Mouse (Mus musculus) myocyte (in vitro differentiated cells): ENCODE measurements at regions not wholly inside any gene's neighbourhood (a gene's known extent, or its start where the extent isn't known, plus 50 kb on each side); places are given as distances from the start of the nearest gene placed in this dataset.

ENCODE experiments used
- H3K27me3 ChIP-seq: one replicate; pipeline ENCODE4 v1.6.1; 2011; ENCODE audit not compliant: control insufficient read depth, insufficient read depth, insufficient read length
- H3K36me3 ChIP-seq: one replicate; pipeline ENCODE4 v1.6.1; 2011; ENCODE audit not compliant: control insufficient read depth, insufficient read depth
- H3K4me2 ChIP-seq: one replicate; pipeline ENCODE4 v1.6.1; 2011; ENCODE audit warnings: low read depth, control low read depth
- H3K4me3 ChIP-seq: one replicate; pipeline ENCODE4 v1.5.1; 2011; ENCODE audit warnings: mild to moderate bottlenecking, control low read depth, moderate library complexity
- H3K79me2 ChIP-seq: one replicate; pipeline ENCODE4 v1.6.1; 2011; ENCODE audit not compliant: control insufficient read depth, insufficient read depth
- H3ac ChIP-seq: one replicate; pipeline ENCODE4 v1.6.1; 2011; ENCODE audit not compliant: control insufficient read depth, insufficient read length
- CEBPB ChIP-seq: IDR thresholded peaks from 2 replicates; pipeline ENCODE4 v1.6.1; 2011; ENCODE audit warnings: mild to moderate bottlenecking, moderate library complexity; ENCODE audit not compliant: poor library complexity, insufficient read depth, severe bottlenecking
- E2F4 ChIP-seq: IDR thresholded peaks from one replicate; pipeline ENCODE4 v1.6.1; 2011; ENCODE audit warnings: mild to moderate bottlenecking, control low read depth, moderate library complexity; ENCODE audit not compliant: insufficient read depth
- MAX ChIP-seq: IDR thresholded peaks from one replicate; pipeline ENCODE4 v1.6.1; 2011; ENCODE audit warnings: low read depth, mild to moderate bottlenecking, control low read depth
- MYOD1 ChIP-seq, 3 experiments: IDR thresholded peaks; one replicate each; pipeline ENCODE4 v1.6.1; 2011; ENCODE audit warnings: control low read depth in 2 of 3, low read depth in 2 of 3, mild to moderate bottlenecking in 2 of 3, moderate library complexity in 1 of 3; ENCODE audit not compliant: insufficient read length in 2 of 3, control insufficient read depth in 1 of 3
- MYOG ChIP-seq, 3 experiments: IDR thresholded peaks; one replicate each; pipeline ENCODE4 v1.6.1; 2011; ENCODE audit warnings: control low read depth in 2 of 3, low read depth in 2 of 3, mild to moderate bottlenecking in 2 of 3; ENCODE audit not compliant: insufficient read length in 2 of 3, control insufficient read depth in 1 of 3, insufficient read depth in 1 of 3
- POLR2A ChIP-seq: IDR thresholded peaks from one replicate; pipeline ENCODE4 v1.6.1; 2011; ENCODE audit warnings: low read depth, mild to moderate bottlenecking, control low read depth, moderate library complexity; ENCODE audit not compliant: insufficient read length
- POLR2AphosphoS2 ChIP-seq: IDR thresholded peaks from one replicate; pipeline ENCODE4 v1.6.1; 2011; ENCODE audit warnings: low read depth, control low read depth; ENCODE audit not compliant: insufficient read length
- REST ChIP-seq: IDR thresholded peaks from one replicate; pipeline ENCODE4 v1.6.1; 2011; ENCODE audit warnings: mild to moderate bottlenecking, control low read depth, moderate library complexity; ENCODE audit not compliant: insufficient read depth, insufficient read length
- SRF ChIP-seq: IDR thresholded peaks from one replicate; pipeline ENCODE4 v1.6.1; 2011; ENCODE audit warnings: low read depth; ENCODE audit not compliant: control insufficient read depth, insufficient read length
- TCF12 ChIP-seq: IDR thresholded peaks from one replicate; pipeline ENCODE4 v1.6.1; 2011; ENCODE audit warnings: mild to moderate bottlenecking, control low read depth; ENCODE audit not compliant: poor library complexity, insufficient read depth, severe bottlenecking
- TCF3 ChIP-seq: IDR thresholded peaks from one replicate; pipeline ENCODE4 v1.6.1; 2011; ENCODE audit warnings: low read depth, control low read depth; ENCODE audit not compliant: insufficient read length
- USF1 ChIP-seq: IDR thresholded peaks from one replicate; pipeline ENCODE4 v1.6.1; 2011; ENCODE audit warnings: low read depth, mild to moderate bottlenecking, control low read depth, moderate library complexity

DNA sequence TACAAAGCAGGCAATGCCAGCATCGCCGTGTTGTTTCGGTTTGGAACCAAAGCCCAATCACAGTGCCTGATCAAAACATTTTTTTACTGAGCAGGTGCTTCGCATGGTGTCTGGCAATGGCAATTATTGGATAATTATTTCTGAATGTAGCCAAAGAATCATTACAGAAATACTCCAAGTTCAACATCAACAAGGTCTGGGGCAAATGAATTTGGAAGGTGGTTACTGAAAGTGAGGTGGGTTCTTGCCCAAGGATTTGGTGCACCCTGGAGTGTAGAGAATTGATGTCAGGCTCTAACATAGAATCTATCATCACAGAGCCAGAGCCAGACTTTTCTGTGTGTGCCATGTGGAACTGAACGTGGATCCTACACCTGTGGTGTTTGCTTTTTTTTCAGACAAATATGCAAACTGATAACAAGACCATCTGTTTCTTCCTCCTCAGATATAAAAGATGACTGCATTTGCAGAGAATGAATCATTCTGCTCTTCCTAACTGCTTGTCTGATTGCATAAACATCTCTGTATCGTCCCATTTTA is 2240.9 kb upstream of the Gm7489 start:
- Histone ChIP-seq H3ac (no peak overlapping the region), H3K79me2 (no peaks in the 10 kb centered on the region), H3K4me2 (no peak overlapping the region), H3K27me3 (no peaks in the 10 kb centered on the region), H3K4me3 (no peak overlapping the region), H3K36me3 (no peaks in the 10 kb centered on the region)
- no peak for TF ChIP-seq SRF
- peak in 2 of 3 experiments; percentile 34 to 50 for TF ChIP-seq MYOD1 (IDR thresholded peaks at IDR 0.05; ENCODE audit: control insufficient read depth in 1 of 3, insufficient read length in 2 of 3, low read depth in 2 of 3)
- no peak for TF ChIP-seq POLR2A
- no peak for TF ChIP-seq REST
- TF ChIP-seq MAX: no peak
- TF ChIP-seq CEBPB: 0 out of 2 replicates have a peak, but pooled peaks have one; percentile 25
- TF ChIP-seq TCF12: peak; percentile 29
- no peak for TF ChIP-seq E2F4
- no peak for TF ChIP-seq USF1

DNA sequence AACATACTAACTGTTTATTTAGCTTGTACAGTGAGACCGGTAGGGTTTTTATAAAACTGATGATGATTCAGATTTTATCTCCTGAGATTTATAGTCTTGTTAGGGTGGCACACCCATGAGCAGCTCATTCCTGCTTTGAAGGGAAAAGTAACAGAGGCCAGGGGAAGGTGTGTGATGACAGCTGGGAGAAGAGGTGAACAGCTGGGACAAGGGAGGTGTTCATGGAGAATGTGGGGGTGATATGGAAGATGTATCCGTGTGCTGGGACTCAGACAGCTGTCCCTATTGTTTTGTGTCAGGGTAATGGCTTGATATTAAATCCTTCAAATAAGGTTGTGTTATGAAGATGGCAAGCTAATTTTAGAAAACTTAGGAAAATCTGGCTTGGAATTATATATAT is 2238.4 kb upstream of the Gm7489 start:
- Histone ChIP-seq H3K4me2 (peak overlapping the region; percentile 21), H3K27me3 (no peaks in the 10 kb centered on the region), H3K36me3 (no peaks in the 10 kb centered on the region), H3ac (no peak overlapping the region), H3K79me2 (no peaks in the 10 kb centered on the region), H3K4me3 (no peak overlapping the region)
- TF ChIP-seq CEBPB (0 out of 2 replicates have a peak, but pooled peaks have one; percentile 22), POLR2AphosphoS2 (no peak), TCF3 (peak; percentile 96), E2F4 (no peak), MAX (no peak), MYOD1 (IDR thresholded peaks at IDR 0.05; ENCODE audit: control insufficient read depth in 1 of 3, insufficient read length in 2 of 3, low read depth in 2 of 3) (peak; percentile 93 to 100 (median 99)), TCF12 (peak; percentile 99), USF1 (no peak), SRF (no peak), MYOG (IDR thresholded peaks at IDR 0.05; ENCODE audit: control insufficient read depth in 1 of 3, insufficient read depth in 1 of 3, insufficient read length in 2 of 3, low read depth in 2 of 3) (peak; percentile 69 to 99 (median 95))

DNA sequence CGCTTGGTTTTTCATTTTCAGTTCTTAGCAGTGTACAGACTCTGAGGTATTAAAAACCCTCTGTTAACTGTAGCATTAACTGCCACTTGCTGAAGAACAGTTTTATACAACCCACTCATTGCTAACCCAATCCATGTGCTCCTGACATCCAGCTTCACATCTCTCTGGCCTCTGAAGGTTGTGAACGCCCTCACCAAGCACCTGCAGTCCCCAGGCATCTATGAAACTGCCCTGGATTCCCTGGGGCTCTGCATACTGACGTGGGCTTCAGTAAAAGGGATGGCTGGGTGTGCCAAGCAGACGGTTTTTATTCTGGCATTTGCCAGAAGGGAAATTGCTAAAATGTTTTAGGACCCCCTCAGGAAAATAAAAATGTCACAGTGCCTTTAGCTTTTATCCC is 2232.2 kb upstream of the Gm7489 start:
- H3K79me2 ChIP-seq: no peaks in the 10 kb centered on the region
- no peaks in the 10 kb centered on the region for H3K36me3 ChIP-seq
- no peak overlapping the region for H3K4me3 ChIP-seq
- TF ChIP-seq MYOG (IDR thresholded peaks at IDR 0.05; ENCODE audit: control insufficient read depth in 1 of 3, insufficient read depth in 1 of 3, insufficient read length in 2 of 3, low read depth in 2 of 3) (no peak), E2F4 (no peak), TCF3 (no peak), TCF12 (no peak), REST (no peak), POLR2AphosphoS2 (no peak), MAX (no peak), POLR2A (no peak), CEBPB (no peak), SRF (no peak), MYOD1 (IDR thresholded peaks at IDR 0.05; ENCODE audit: control insufficient read depth in 1 of 3, insufficient read length in 2 of 3, low read depth in 2 of 3) (no peak), USF1 (no peak)
- H3K4me2 ChIP-seq: no peak overlapping the region
- no peak overlapping the region for H3ac ChIP-seq
- H3K27me3 ChIP-seq: no peaks in the 10 kb centered on the region

DNA sequence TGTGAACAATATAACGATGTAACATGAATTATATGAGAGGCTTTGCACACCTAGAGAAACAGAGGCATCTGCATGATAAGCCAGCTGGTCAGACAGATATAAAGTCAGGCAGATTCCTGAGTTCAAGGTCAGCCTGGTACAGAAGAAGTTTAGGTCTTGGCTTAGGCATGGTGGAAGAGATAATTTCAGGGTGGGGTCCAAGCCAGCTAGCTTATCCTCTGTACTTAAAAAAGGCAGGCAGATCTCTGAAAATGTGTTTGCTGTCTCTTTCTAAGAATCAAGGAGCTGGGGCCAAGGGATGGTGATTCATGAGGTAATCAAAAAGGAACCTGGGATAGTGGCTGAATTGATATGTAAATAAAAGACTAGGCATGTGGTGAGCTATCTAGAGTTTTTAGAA is 2227.1 kb upstream of the Gm7489 start:
- H3K4me3 ChIP-seq: no peak overlapping the region
- H3K36me3 ChIP-seq: no peaks in the 10 kb centered on the region
- no peak for TF ChIP-seq POLR2A
- TF ChIP-seq TCF3: no peak
- no peak for TF ChIP-seq E2F4
- TF ChIP-seq MYOG (IDR thresholded peaks at IDR 0.05; ENCODE audit: control insufficient read depth in 1 of 3, insufficient read depth in 1 of 3, insufficient read length in 2 of 3, low read depth in 2 of 3): no peak
- no peak for TF ChIP-seq SRF
- no peak for TF ChIP-seq POLR2AphosphoS2
- no peak for TF ChIP-seq REST
- no peak for TF ChIP-seq CEBPB
- no peak for TF ChIP-seq TCF12
- no peaks in the 10 kb centered on the region for H3K79me2 ChIP-seq
- H3K4me2 ChIP-seq: no peak overlapping the region
- no peak overlapping the region for H3ac ChIP-seq
- H3K27me3 ChIP-seq: no peaks in the 10 kb centered on the region

DNA sequence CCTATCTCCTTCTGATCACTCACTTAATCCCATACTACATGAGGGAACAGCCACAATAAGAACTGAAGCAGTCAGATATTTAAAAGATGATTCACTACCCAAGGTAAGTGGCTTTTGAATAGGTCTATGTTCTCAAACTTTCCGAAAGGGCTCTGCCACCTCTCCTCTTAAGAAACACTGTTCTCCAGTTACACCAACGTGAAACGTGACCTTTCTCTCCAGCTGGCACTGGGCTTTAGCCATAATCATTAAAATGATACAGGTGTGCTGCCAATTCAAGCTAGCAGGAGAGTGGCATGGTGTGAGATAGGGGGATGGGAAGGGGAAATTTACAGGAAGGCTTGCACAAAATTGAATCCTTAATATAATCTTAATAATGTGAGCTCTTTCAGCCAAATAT is 2216.4 kb upstream of the Gm7489 start:
- Histone ChIP-seq H3ac (no peak overlapping the region), H3K79me2 (no peaks in the 10 kb centered on the region), H3K4me2 (no peak overlapping the region), H3K27me3 (no peaks in the 10 kb centered on the region), H3K36me3 (no peaks in the 10 kb centered on the region), H3K4me3 (no peak overlapping the region)
- TF ChIP-seq MYOD1 (IDR thresholded peaks at IDR 0.05; ENCODE audit: control insufficient read depth in 1 of 3, insufficient read length in 2 of 3, low read depth in 2 of 3) (peak in 1 of 3 experiments; percentile 16), MYOG (IDR thresholded peaks at IDR 0.05; ENCODE audit: control insufficient read depth in 1 of 3, insufficient read depth in 1 of 3, insufficient read length in 2 of 3, low read depth in 2 of 3) (no peak)
